Mouse (Mus musculus) heart, postnatal 36 days (tissue): ENCODE measurements around the gene Mia2. TPM values are rescaled to one million over a fixed set of nuclear protein-coding genes. Genes with fewer than 3 reads are reported as not detected.

Experiments used
- DNase-seq, 2 experiments: peaks; one replicate each; pipeline ENCODE4 v3.0.0; 2021 to 2022
- intact Hi-C: fragments of 180-260 bp; cut with DNase I; formaldehyde crosslinking; loops from one replicate; pipeline ENCODE4 v1.15.1; 2025
- total RNA-seq, 2 experiments: library from RNA; stranded (reverse); gene quantifications; 2 replicates each; pipeline ENCODE4 v1.2.3; 2021

The Mia2 gene
- total RNA-seq, 2 experiments from 2014 or later = 104 to 112 TPM

DNA sequence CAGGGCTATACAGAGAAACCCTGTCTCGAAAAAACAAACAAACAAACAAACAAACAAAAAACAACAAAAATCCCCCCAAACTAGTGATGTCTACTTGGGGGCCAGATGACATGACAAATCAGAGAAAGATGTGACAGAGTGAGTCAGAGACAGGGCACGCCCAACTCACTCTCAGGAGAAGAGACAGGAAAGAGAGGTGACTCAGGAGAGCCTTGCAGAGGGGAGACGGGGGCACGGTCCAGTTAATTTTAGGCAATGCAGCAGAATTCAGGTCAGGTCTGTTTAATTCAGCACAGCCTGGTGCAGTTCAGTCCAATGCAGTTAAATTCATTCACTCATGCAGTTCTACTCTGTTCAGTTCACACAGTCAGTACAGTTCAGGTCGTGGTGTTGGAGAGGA is 9.4 kb upstream of the Mia2 start:
- no peak for DNase-seq
- intact Hi-C loops = no loop called here

DNA sequence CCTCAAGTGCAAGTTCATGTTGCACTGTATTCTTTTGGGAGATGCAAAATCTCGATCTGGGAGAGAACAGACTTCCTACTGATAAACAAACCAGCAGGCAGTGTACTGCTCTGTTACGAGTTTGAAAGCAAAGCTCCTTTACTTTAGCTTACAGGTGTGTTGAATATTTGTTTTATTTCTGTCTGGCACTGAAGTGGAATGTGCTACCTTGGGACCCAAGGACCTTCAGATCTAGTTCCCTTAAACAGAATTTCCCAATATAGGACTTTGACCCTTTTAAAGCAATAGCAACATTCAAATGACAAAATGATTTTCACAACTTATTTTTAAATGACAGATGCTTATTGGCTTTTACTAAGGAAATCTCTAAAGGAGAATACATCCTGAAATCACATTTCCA is 2.1 kb upstream of the Mia2 start:
- no peak for DNase-seq
- intact Hi-C loops = no loop called here

DNA sequence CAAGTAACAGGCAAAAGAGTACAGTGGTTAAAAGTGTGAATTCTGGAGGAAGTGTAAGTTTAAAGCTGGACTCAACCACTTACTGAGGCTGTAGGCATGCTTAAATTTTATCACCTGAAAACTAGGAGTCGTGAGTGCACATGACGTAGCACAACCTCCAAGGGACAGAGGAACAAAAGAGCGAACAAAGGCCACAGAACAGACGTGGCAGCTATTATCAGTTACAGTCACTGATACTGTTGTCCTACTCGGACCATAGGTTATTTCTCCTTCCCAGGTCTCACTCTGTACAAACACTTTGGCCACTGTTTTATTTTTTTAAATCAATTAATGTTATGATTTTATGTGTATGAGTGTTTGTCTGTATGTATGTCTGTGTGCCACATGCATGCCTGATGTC is 9.2 kb downstream of the Mia2 start:
- intact Hi-C loops = no loop called here
- no peak for DNase-seq

GRCm38 (mm10) chr12:59105914-59106313 is 10.3 kb downstream of the Mia2 start:
- intact Hi-C loops = no loop called here

DNA sequence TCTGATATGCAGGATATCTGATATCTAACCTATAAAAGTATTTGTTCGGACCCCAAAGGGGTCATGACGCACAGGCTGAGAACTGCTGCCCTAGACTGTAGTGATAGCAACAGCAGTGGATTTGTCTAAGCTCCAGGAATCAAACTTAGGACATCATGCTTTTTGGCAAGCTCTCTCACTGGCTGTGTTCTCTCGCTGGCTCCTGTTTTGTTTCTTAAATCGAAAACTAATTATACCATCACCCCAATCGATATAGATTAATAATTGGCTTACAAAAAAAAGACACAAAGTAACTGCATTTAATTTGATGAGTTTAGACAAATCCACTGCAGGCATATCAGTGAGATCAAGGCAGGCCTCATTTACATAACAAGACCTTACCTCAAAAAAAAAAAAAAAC is 10.9 kb downstream of the Mia2 start:
- DNase-seq = no peak
- intact Hi-C loops = no loop called here

More at GRCm38 (mm10) chr12:59105914-59106313, 10.3 kb downstream of the Mia2 start:
- no peak for DNase-seq

DNA sequence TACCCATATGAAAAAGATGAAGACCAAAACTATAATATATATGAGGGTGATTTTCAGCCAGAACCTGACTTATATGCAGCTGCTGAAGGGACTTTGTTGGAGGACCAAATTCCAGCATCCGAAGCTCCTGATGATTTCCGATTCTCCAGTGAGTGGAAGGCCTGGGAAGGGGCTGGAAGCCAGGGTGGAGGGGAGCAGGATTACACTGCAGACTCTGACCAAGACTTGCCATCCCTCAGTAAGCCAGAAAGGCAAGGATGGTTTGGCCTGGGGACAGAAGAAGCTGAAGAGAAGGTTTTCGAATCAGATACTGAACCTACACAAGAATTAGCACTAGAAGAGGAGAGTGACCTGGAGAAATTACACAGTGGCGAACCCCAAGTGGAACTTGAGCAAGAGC is 12.3 kb downstream of the Mia2 start:
- intact Hi-C loops = no loop called here
- no peak for DNase-seq

DNA sequence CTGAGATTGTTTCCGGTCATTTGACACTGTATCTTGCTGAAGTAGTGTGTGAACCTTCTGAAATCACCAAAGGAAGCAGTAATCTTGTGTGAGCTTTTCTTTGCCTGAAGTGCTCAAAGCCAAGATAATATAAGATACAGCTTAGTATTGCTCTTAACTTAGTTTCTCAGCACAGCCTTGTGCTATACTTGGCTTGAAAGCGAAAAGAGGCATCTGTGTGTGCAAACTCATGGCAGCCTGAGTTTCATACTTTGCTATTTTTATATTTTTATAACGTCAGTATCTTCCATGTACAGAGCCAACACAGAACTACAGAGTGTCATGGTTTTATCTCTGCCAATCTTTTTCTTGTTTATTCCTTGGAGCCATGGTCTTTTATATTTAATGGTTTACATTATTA is 21.6 kb downstream of the Mia2 start:
- no peak for DNase-seq
- intact Hi-C loops = no loop called here

GRCm38 (mm10) chr12:59125426-59125825 is 29.8 kb downstream of the Mia2 start:
- DNase-seq = no peak
- intact Hi-C loops = no loop called here

DNA sequence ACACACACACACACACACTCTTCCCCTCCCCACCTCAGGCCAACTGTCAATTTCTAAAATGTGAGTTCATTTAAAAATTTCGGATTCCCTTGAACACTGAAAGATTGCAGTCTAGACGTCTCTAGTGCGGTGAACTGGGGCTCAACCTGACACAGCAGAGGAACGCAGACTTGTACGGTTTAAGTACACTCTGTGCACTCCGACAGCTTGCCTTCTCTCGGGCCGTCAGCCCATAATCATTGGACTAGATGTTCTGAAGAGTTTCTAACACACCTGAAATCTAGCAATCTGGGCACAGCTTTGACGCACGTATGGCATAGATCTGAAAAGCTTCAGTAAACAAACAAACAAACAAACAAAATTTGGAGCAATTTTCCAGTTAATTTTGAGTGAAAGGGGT is 32.9 kb downstream of the Mia2 start:
- intact Hi-C loops = no loop called here
- no peak for DNase-seq

GRCm38 (mm10) chr12:59129038-59129437 is 33.4 kb downstream of the Mia2 start:
- intact Hi-C loops = no loop called here
- DNase-seq = no peak

DNA sequence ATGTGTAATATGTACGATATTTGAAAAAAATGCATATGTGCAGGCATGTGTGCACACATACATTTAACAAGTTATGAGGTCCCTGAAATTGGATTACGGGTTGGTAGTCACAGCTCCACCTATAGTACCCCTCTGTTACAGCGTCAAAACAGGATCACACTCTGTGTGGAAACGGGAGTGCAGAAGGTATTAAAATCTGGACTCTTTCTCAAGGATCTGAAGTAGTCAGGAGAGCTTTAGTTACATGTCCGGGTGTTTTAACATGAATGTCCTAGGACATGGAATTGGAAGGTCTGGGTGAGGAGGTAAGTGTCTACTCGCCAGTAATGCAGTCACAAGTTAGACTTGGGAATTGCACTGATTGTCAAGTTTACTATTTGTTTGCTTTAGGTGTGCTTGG is 34.0 kb downstream of the Mia2 start:
- peak; percentile 57 to 64 for DNase-seq
- intact Hi-C loops = no loop called here

- intact Hi-C loops = loop anchor here (2.0 to 5.0 kb wide), 4 partner anchors 63 to 1898 kb away; partner anchors contain the start of genes Fbxo33, Gemin2, Mipol1 and Pnn
- DNase-seq = peak; percentile 27 to 52
Measured at GRCm38 (mm10) chr12:59130249-59130648, 34.6 kb downstream of the Mia2 start.

DNA sequence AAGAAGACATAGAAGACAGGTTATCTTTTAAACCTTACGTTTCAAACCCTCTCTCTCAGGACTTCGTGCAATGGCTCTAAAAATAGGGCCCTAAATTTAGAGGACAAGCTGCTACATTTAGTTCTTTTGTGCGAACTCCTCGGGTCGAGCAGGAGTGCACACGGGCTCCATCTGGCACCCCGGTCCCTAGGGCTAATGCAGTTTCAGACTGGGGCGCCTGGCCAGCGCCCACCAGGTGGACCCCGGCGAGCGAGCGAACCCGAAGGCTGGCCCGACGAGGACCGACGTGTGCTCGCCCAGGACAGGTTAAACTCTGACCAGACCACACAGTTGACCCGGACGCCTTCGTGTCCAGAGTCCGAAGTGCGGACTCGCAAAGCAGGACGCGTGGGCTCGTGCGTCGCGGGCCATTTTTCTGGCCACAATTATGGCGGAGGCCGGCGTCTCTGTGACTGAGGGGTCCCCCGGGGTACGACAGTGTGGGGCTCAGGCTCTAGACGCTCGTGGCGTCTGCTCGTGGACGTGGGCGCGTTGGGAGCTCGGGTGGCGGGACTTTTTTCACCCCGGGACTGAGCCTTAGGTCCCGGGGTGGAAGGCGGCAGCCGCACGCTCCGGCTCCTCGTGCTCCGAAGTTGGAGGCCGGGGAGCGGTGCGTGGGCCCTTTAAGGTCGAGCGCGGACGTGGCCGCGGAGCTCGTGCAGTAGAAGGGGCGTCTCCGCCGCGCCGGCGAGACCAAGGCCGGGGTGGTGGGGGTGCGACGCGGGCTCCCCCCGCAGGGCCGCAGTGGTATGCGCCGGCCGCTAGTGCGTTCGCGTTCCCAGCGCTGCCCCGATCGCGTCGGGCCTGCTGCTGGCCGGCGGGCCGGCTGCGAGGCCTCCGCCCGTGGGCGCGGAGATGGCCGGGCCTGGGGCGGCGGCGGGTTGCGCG is 35.3 kb downstream of the Mia2 start:
- peak; percentile 96 to 98 for DNase-seq
- intact Hi-C loops = loop anchor here (2.0 to 5.0 kb wide), 4 partner anchors 64 to 1899 kb away; partner anchors contain the start of genes Fbxo33, Gemin2, Mipol1 and Pnn

DNA sequence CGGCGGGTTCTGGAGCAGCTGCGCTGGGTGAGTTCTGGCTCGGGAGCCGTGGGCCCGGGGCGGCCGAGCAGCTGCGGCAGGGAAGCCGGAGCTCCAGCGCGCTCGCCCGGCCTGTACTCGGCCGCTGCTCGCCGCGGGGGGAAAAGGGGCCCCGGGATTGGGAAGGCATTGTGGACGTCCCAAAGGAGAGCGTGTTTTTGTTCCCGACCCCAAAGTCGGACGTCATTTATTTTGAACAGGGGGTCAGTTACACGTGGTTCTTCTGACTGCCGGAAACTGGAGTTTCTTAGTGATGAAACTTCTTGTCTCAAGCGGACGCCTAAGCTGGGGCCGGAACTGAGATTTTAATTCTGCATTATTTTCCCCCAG is 36.0 kb downstream of the Mia2 start:
- no peak for DNase-seq
- intact Hi-C loops = loop anchor here (2.0 to 5.0 kb wide), 4 partner anchors 65 to 1899 kb away; partner anchors contain the start of genes Fbxo33, Gemin2, Mipol1 and Pnn

DNA sequence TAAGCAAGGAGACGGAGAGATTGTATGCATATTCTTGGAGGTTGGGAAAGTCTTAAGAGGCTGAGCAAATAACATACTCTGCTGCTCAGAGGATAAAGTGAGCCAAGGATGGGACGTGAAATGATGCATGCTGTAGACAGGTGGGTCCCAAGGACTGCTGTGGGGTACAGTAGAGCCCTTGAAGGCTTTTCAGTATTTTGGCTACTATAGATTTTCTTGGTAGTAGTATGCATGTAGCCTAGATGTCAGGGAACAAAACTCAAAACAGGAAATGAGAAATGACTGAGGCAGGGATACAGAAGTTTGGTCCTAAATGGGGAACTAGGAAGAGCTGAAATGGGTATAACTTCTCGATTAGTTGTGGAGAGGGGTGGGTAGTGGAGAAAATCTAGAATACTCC is 36.9 kb downstream of the Mia2 start:
- intact Hi-C loops = loop anchor here (5.0 kb wide), 1 partner anchor 1900 kb away; the partner anchor contains the start of genes Mipol1 and Prps1l3

DNA sequence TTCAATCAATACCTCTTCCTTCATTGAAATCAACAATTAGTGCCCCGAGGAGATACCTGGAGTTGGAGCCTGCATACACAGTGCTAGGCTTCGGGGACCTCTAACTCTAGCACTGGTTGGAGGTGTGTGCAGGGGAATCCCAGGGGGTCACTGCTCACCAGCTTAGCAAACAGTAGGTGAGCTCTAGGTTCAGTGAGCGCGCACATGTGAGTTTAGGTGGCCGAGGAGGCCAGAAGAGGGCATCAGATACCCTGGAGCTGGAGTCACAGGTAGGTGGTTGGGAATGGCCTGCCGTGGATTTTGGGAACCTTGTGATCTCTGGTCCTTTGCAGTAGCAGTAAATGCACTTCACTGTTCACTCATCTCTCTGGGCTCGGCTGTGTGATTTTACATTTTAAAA is 37.3 kb downstream of the Mia2 start:
- intact Hi-C loops = loop anchor here (5.0 kb wide), 1 partner anchor 1901 kb away; the partner anchor contains the start of genes Mipol1 and Prps1l3

More for the DNA sequence above, 36.9 kb downstream of the Mia2 start:
- peak in 1 of 2 experiments; percentile 13 for DNase-seq

GRCm38 (mm10) chr12:59133437-59133999 is 37.9 kb downstream of the Mia2 start:
- DNase-seq = no peak
- intact Hi-C loops = loop anchor here (5.0 kb wide), 1 partner anchor 1901 kb away; the partner anchor contains the start of genes Mipol1 and Prps1l3

More for the DNA sequence above, 37.3 kb downstream of the Mia2 start:
- DNase-seq = peak in 1 of 2 experiments; percentile 6

GRCm38 (mm10) chr12:59135096-59135495 is 39.5 kb downstream of the Mia2 start:
- no peak for DNase-seq
- intact Hi-C loops = no loop called here

DNA sequence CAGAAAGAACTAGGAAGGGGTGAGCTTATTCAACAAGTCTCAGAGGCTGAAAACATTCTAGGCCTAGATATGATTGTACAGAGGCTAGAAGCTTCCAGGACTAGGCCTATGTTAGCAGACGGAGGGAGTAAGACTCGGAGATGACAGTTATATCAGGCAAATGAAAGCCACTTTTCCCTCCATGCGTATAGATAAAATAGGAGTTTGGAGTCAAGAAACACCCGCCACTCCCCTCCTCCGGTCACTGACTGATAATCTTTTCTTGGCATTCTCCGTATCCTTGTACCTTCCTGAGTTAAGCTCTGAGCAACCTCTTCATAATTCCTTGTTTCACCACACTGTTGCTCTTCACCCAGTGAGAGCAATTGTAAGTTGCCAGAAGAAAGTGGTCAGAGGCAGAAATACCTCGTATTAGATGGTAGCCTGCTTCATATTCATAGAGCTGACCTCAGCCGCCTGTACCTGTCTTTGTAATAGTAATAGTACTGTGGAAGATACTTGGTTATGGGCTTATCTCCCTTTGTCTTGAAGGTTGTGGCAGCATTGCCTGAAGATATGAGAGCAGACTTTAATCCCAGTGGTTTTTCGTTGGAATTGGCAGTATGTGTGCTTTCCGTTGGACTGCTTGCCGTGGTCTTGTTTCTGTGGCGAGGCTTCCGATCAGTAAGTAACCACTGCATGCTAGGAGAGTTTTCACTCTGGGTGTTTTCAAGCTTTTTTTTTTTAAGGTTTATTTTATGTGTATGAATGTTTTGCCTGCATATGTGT is 40.1 kb downstream of the Mia2 start:
- DNase-seq = no peak
- intact Hi-C loops = no loop called here

GRCm38 (mm10) chr12:59137031-59137430 is 41.4 kb downstream of the Mia2 start:
- DNase-seq = no peak
- intact Hi-C loops = no loop called here

- no peak for DNase-seq
- intact Hi-C loops = no loop called here
Measured at GRCm38 (mm10) chr12:59139372-59139771, 43.8 kb downstream of the Mia2 start.
